Mouse (Mus musculus) embryo, embryonic 11 days (tissue): ENCODE measurements around the gene Anxa9.

Experiments
- DNase-seq: peaks from one replicate; pipeline ENCODE4 v3.0.0-alpha.2; 2015

Gene Anxa9

DNA sequence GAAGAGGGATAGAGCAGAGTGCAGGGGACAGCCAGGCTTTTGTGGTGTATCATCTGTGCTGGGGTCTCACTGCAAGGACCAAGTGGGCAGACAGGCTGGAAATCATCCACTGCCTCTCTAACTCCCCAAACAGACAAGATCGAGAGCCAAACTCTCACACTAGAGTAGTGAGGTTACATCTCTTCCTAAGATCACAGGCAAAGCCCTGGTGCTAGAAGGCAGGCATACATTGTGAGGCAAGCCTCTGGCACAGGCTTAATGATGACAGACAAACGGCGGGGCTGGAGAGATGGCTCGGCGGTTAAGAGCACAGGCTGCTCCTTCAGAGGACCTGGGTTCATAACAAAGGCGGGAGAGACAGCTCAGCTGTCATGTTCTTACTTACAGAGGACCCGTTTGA, 6.5 kb upstream of the Anxa9 start:
- no peak for DNase-seq

DNA sequence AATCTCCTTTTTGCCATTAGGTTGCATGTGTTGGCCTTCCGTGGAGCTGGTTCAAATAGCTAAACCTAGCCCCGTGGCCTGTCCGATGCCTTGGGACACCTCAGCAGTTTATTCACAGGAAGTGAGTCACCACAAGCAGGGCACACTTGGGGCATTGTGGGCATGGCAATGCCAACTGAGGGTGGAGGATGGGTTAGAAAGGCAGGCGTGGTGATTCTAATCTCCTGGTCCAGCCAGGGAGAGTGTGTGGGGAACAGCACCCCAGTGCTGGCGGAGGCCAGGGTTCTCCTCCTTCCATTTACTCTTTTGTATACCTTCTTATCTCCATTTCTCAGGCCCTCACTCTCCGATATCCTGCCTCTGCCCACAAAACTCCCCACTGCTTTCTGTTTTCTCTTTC, 5.6 kb upstream of the Anxa9 start:
- DNase-seq: no peak

DNA sequence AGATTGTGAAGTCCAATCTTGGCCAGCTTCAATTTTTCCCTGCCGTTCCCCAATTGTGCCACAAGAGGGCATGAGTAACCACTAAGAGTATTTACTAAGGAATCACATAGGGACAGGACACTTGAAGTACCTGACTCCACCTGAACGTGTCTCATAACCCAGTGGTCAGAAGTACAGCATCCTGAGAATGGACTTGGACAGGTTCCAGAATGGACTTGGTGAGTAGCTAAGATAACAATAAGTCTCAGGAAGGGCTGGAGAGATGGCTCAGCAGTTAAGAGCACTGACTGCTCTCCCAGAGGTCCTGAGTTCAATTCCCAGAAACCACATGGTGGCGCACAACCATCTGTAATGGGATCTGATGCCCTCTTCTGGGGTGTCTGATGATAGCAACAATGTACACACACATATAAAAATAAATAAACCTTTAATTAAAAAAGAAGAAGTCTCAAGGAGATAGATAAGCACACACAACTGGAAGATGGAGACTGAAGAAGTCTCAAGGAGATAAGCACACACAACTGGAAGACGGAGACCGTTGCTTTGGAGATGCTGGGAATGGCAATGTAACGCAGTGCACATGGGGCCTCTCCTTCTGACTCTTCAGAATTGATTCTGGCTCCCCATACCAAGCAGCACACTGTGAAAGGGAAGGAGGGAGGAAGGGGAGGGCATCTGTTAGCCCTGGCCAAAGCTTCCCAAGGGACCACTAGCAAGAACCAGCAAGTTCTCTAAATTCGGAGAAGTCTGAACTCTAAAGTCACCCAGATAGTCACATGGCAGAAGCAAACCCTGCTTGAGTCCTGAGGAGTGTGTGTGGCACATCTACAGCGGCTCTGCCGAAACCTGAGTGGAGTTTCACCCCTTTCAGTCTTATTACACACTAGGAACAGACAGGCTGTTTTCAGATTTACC, 4.2 kb upstream of the Anxa9 start:
- peak; percentile 73 for DNase-seq

DNA sequence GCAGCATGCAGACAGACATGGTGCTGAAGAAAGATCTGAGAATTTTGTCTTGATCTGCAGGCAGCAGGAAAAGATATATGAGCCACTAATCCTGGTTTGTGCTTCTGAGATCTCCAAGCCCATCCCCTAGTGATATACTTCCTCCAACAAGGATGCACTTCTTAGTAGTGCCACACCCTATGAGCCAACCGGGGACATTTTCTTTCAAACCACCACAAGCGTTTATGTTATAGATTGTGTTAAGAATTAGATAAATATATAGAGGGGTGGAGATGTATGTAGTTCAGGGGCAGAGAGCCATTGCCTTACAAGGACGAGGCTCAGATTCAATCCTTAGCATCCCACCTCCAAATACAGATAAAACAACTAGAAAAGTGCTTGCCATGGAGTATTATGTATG, 3.5 kb upstream of the Anxa9 start:
- DNase-seq: no peak

DNA sequence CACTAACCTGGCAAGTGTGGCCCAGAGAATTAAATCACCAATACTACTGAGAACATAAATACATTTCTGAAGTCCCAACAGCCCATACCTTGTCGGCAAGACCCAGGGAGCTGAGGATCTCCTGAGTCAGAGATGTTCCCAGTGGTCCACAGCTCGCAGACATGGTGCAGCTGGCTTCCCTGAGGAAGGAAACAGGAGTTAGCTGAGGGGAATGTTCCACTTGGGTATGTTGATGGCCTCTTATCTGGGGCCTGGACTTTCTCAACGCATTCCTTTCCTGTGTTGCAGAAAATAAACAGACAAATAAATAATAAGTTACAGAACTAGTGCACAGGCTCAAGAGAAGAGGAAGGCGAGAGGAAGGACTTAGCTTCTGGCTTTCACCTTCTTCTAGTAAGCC, 732 bp downstream of the Anxa9 start:
- DNase-seq: no peak

DNA sequence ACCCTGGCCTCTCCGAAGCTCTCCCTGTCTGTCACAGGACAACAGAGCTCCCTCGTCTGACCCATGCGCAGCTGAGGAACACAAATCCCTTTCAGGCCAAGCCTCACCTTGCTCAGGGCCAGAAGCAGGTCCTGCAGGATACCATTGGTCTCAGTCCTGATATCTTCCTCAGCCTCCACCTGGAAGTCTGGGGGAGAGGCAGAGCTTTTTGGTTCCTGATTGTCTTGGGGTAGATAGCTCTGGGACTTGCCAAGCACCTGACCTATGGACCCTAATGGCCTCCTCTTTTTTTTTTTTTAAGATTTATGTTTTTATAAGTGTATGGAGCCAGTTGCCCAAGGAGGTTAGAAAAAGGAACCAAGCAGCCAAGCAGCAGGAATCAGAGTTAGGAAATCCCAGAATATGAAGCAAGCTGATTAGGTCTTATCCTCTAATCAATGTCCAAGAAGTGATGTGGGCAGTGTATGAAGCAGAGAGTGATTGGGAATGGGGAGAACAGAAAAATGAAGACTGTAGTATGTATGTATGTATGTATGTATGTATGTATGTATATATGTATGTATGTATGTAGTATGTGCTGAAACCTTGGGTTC, 5.7 kb downstream of the Anxa9 start:
- no peak for DNase-seq

DNA sequence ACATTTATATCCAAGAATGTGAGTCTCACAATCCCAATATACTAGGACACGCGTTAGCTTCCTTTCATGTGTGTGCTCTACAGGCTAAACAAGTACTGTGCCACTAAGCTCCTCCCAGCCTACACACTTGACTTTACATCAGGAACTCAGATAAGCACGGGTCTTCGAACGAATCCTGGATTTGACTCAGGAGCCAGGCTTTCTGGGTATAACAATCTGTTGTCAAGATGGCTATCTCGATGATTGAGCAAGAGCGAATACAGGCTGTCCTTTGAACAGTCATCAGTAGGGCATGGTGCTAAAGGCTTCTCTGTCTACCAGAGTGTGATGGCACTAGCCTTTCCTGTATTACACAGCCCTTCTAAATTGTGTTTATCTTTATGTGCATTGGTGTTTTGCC, 9.0 kb downstream of the Anxa9 start:
- no peak for DNase-seq

DNA sequence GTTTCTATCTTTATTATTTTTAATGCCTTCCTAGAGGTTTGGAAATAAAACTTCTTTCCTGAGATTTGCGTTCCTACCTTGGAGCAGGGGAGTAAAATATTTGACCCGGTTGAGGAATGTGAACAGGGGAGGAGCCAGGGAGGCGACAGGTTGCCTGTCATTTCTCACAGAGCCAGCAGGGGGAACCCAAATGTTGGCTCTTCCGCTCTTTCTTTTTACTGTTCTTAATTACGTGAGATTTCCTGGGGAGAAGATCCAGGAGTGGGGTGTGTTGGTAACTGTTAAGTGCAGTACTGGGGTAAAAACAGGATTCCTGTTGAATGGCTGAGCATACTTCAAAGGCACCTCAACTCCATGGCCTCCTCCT, 10.9 kb downstream of the Anxa9 start:
- DNase-seq: peak; percentile 74

DNA sequence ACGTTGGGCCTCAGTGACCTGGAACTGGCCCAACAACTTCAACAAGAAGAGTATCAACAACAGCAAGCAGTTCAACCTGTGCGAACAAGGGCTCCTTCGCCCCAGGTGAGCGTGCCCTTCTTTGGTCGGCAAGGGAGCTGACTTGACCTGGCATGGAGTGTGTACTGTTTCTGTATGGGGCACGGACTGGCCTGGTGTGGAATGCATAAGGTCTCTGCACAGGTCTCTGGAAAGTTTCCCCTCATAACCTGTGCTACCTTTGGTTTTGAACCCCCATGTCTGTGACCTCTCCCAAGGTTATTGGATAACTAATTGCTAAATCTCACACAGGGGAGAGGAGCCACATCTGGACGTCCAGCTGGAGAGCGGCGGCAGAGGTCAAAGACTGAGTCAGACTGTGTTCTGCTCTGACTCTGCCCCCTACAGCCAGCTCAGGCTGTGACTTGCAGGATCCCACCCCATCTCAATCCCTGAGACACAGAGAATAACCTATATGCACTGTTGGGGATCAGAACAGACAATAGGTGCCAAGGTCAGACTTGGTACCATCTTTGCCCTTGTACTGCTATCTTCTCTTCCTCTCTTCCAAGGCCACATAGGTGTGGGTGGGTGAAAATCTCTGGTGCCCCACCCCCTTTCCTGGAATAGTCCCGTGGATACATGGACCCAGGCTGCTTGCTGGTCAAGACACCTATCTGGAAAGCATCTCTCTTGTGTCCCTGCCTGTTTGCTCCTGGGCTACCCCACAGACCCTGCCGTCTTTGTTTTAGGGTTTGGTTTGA, 11.5 kb downstream of the Anxa9 start:
- no peak for DNase-seq

DNA sequence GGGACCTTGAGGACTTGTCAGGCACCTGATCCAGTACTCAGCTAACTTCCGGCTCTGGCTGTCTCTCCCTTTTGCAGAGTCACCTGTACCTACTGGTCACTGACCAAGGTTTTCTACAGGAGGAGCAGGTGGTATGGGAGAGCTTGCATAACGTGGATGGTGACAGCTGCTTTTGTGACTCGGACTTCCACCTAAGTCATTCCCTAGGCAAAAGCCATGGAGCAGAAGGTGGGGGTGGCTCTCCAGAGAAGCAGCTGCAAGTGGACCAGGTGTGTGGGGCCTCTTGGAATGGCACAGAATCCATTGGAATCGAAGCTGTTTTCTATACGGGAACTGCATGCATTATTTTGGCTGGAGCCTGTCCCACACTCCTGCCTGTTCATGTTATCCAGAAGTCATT, 12.3 kb downstream of the Anxa9 start:
- DNase-seq: no peak

DNA sequence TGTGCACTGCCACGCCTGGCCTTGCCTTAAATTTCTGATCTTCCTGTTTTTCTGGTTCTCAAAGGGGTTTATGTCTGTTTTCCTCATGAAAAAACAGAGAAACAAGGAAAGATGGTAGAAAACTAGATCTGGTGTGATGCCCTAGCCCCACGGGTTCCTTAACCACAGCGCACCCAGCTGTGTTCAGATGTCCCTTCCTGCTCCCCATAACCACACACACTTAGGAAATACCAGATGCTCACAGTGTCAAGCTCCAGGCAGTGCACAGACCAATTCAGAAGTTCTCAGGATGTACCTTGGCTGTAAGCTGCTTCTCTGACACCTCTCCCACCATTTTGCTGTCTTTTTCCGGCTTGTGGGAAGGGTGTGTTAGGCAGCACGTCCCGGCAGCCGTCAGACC, 12.7 kb downstream of the Anxa9 start:
- no peak for DNase-seq

DNA sequence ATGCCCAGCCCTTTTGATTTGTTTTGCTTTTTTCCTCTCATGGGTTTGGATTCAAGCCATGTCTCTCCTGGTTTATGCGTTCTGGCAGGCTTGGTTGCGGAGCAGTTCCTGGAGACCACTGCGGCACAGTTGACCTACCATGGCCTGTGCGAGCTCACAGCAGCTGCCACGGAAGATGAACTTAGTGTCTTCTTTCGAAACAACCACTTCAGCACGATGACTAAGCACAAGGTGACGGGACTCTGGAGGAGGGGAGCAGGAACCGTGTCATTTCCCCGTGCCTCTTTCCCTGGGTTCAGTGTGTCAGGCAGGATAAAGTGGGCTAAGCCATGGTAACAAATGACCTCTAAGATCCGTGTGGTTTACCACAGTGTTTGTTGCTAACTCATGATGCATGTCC, 13.4 kb downstream of the Anxa9 start:
- no peak for DNase-seq

DNA sequence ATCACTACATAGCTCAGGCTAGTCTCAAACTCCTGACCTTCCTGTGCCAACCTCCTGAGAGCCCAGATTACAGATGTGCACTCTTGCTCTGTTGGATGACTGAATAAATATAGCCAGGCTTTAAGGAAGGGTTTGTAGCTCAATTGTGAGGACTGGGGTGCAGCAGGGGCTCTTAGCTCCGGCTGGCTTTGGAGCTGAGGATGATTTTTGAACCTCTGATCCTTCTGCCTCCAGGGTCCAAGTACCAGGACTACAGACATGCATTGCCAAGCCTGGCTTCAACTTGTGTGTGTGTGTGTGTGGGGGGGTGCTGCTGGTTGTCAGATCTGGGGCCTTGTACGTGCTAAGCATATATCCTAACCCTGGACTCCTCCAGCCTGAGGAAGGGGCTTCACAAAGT, 14.1 kb downstream of the Anxa9 start:
- DNase-seq: no peak

DNA sequence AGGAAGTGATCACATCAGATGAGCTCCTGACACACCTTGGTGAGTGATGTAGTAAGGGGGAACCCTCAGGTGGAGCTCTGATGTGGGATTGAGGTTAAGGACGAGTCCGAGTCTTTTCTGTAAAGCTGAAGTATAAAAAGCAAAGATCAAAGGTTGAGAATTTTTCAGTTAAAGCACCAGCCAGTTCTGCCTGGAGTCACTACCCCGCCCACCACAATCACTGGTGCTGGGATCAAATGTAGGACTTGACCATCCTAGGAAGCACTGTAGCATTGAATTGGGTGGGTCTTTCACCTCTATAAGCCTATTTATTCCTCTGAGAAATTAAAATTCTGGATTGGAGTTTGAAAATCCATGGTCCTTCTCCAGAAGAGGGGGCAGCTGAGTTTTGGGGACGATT, 15.9 kb downstream of the Anxa9 start:
- DNase-seq: no peak

DNA sequence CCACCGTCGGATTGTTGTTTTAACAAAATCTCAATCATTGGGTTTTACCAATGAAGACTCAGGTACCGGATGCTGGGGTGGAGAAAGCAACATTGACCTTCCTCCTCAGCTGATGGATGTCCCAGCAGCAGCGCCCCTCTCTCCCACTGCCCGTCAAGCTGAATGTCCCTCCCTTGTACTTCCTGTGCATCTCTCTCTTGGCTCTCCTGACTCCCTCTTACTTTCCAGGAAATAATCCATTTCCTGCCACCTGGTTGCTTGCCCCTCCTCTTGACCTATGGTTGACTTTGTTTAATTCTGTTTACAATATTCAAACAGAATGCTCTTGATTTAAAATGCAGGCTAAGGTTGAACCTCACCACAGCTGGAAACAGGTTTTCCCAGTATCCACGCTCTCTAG, 16.8 kb downstream of the Anxa9 start:
- DNase-seq: no peak

DNA sequence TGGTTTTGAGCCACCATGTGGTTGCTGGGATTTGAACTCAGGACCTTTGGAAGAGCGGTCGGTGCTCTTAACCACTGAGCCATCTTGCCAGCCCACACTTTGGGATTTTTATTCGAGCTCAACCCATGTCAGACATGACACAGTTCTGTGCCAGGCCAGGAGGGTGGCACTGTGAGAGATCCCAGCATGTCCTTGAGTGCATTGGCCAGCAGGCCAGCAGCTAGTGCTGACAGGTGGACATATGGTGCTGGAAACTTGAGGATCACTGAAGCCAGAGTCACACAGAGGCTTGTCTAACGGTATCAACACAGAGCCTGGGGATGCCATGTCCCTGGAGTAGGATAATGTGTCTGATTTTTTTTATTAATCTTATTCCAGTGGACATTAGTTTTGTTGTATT, 17.6 kb downstream of the Anxa9 start:
- no peak for DNase-seq

DNA sequence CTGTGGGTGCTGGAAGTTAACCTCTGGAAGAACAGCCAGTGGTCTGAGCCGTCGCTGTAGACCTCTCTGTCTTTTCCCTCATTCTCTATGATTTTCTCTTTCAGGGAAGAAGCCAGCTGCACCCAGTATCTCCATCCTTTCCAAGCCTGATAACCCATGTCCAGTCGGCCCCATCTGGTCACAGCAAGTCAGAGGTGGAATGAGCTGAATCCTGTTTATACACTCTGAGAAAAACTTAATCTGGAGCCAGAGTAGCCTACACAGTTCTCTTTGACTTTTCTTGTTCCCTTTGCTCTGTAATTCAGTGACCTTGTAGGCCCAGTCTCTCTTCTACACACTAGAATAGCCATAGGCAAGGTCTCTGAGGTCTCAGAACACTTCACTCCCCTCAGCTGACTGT, 19.4 kb downstream of the Anxa9 start:
- DNase-seq: no peak

DNA sequence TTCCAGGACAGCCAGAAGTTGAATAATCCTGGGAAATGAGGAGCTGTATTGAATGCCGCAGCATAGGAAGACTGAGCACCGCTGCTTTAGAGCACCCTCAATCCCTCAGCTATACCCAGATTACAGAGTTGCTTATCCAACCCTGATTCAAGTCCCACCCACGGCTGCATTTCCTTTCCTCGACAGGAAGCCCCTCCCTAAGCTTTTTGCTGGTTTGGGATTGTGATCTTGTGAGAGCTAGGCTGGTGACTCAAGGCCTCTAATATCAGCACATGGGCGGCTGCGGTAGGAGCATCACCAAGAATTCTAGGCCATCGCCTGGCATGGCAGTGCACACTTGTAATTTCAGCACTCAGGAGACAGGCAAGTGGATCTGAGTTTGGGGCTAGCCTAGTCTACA, 20.5 kb downstream of the Anxa9 start:
- no peak for DNase-seq

DNA sequence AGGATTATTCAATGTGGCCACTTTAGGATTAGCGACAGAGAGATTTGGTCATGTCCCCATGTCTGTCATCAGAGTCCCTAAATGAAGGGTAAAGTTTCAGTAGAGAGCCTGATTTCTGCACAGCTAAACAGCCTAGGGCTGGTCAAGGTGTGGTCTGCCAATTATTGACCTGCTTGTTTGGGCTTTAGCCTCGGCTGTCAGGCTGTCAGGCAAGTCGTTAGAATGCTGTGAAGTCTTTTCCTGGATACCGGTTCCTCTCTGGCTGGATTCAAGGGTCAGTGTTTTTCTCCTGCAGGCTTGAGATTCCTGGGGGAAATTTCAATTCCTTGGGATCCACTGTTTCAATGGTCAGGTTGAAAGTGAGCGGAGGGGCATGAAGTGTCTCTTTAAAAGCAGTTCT, 21.0 kb downstream of the Anxa9 start:
- no peak for DNase-seq

DNA sequence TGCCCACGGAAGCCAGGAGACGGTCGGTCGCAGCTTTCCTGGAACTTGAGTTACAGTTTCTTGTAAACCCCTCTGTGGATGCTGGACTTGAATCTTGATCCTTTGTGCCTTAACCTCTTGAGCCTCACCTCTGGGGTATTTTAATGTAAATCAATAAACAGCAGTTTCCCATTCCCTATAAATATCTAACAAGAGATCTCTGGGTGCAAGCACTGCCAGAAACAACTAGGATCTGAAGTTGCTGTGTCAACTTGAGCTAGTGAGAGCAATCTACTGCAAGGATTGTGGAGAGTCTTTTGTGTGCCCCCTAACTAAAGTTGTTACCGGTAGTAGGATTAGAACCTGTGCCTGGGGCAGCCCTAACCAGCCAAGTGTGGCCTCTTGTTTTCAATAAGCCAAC, 21.6 kb downstream of the Anxa9 start:
- DNase-seq: no peak

DNA sequence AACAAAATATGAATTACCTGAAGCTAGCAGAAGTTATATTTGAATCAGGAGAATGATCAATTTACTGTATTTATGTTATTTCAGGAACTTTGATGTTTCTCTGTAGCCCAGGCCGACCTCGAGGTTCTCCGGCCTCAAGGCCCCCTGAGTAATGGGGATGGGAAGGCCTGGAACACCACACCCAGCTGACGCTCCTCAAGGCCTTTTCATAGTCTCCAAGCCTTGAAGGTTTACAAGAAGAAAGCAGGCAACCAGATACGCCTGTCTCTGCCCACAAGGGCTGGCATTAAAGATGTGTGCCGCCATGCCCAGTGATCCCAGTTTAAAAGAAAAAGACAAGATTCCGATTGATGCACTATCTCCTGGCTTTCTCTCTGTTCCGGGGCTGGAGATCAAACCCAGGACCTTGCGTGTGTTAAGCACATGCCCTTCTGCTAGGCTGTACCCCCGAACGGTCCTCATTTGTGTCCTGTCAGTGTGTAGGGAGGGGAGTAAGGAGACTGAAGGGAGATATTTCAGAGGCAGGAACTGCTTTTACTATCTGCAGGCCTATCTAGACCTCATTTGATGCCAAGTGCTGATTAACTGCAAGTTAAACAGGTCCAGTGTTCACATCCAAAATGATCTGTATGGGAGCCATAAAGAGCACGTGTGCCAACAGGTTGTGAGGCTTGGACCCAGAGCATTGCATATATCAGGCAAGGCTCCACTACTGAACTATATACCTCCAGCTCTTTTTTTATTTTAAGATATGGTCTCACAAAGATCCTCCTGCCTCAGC, 22.3 kb downstream of the Anxa9 start:
- DNase-seq: no peak

DNA sequence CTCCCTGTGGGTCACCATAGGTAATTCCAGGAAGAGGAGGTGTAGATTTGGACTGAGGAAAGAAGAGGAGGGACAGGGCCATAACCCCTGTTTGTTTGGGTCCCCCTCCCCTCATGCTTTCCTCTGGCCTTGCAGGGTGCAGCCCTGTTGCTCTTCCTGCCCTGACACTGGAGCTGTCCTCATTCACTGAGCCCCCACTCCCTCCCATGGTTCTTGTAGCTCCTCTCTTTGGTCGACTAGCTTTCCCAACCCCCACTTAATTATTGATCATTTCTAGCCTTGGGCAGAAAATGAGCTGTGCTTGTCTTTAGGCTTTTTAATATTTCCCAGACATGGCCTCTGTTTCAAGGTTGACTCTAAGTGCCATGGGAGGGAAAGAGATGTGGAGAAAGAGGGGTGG, 22.9 kb downstream of the Anxa9 start:
- no peak for DNase-seq

DNA sequence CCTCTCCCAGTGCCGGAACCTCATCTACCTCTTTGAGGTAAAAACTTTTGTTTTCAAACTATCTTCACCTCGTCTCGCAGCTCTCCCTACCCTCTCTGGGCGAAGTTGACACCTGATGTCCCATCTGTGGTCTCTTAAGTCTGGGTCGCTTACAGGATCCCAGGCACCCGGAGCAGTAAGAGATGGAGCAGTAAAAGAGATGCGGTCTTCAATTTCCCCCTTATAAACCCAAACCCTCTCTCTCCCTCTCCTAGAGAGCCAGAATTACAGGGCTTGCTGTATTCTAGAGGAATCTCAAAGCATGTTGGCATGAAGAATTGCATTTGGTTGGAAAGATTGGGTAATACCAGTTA, 23.4 kb downstream of the Anxa9 start:
- DNase-seq: no peak
